Mouse (Mus musculus): ENCODE data around the gene Aldh16a1.

GRCm38 (mm10) chr7:45149545-45149944 lies 4.8 kb downstream of the Aldh16a1 start:
- no peak for TF ChIP-seq CTCF (IDR thresholded peaks at IDR 0.05; ENCODE audit: borderline replicate concordance, control insufficient read depth, extremely low read depth, insufficient read depth, low read length, poor library complexity)
- TF ChIP-seq POLR2A (IDR thresholded peaks at IDR 0.05; ENCODE audit: control insufficient read depth, extremely low read depth, insufficient read depth, low read length, poor library complexity) = no peak
